Mouse (Mus musculus) thymus, postnatal 4 days (tissue): ENCODE results near the gene Crtac1.

ENCODE experiments used
- DNase-seq: peaks from one replicate; pipeline ENCODE4 v3.0.0; 2021

Crtac1 gene

GRCm38 (mm10) chr19:42415042-42415441 lies 16.5 kb downstream of the Crtac1 start:
- DNase-seq = no peak

DNA sequence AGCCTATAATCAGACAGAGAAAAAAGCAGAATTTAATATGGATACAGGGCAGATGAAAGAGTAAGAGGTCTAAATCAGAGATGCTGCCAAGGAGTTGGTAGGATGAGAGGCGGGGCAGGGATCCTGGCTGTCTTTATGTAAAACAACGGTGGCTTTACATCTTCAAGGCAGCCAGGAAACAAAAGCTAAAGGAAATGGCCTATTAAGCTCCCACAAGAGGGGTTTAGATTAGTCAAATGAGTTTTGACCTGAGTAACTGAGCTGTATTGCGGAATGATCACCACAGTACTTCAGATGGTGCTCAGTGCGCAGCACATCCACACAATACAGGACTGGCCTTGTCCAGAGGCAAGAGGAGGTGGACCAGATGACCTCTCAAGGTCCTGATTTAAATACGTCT lies 21.7 kb downstream of the Crtac1 start:
- no peak for DNase-seq

DNA sequence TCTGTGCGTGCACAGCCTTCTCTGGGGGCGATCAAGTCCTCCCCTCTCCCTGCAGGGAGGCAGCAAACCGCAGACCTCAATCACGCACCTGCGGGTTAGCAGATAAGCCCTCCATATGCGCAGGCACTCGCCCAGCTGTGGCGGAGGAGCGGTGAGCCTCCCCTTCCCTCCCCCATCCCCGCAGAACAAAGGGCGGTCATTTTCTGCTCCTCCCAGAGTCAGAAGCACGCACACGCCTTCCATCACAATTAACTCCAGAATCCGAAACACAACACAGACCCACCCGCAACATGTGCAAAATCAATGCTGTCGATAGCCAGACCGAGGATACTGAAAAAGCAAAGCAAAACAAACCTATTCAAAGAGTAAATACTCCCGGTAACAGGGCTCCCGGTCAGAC lies 22.4 kb downstream of the Crtac1 start:
- DNase-seq = no peak

GRCm38 (mm10) chr19:42404364-42404763 lies 27.2 kb downstream of the Crtac1 start:
- no peak for DNase-seq

GRCm38 (mm10) chr19:42399974-42400373 lies 31.6 kb downstream of the Crtac1 start:
- no peak for DNase-seq

DNA sequence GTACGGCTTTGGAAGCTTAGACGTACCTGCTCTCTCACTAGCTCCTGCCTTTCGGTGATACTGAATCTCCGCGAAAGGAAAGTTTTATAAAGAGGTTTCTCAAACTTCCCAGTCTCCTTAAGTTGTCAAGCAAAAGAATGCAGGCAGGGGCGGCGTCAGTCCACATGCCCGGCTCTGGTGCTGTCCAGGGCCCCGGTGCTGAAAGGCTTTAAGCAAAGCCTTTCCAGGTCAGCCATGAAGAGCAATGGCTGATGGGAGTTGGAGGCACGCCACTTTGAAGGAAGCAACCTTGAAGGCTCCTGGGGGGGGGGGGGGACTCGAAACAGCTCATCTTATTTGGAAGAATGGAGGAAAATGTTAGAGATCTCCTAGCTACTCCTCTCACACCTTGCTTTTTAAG lies 34.3 kb downstream of the Crtac1 start:
- DNase-seq = peak; percentile 37

GRCm38 (mm10) chr19:42394848-42395534 lies 36.6 kb downstream of the Crtac1 start:
- no peak for DNase-seq

- DNase-seq = no peak
Measured at GRCm38 (mm10) chr19:42393920-42394319, 37.7 kb downstream of the Crtac1 start.

DNA sequence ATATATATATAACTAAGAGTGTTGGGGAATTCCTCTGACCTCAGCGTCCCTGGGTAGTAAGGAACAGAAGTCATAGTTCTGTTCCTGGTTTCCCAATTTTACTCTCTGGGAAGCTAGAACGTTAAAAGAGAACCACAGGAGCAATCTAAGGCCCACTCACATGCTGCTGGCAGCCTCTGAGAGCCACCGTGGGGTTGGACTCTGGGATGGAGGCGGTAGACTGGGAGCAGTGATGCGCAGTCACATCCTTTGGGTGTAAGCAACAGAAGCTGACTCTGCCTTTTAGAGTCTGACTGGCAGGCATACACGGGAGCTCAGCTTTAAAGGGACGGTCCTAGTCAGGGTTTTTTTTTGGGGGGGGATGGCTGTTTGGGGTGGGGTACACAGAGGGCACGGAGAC lies 39.5 kb downstream of the Crtac1 start:
- no peak for DNase-seq

GRCm38 (mm10) chr19:42389574-42389973 lies 42.0 kb downstream of the Crtac1 start:
- DNase-seq = no peak

DNA sequence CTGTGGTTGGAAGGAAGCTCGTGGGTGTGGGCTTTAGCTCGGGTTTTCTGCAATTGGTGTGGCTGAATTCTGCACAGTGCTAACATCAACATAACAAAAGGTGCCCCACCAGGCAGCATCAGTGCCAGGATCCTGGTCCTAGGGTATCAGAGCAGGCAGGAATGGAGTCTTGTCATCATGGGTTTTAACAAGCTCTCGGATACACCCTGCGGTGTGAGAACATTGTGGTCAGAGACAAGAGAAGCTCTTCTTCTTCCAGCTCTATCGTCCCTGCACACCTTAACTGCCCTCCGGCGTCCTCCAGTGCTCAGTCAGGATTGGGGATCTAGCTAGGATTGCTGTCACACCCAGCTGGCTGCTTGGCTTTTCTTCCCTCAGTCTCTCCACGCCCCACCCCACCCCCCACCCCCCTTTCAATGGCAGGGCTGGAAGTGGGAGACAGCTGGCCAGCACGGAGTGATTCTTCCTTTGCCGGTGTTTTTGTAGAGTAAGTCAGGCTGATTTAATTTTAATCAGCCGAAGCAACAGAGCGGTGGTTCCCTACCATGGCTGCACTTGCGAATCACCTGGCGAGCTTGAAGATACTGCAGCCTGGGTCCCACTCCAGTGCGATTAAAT lies 46.5 kb downstream of the Crtac1 start:
- DNase-seq = no peak

DNA sequence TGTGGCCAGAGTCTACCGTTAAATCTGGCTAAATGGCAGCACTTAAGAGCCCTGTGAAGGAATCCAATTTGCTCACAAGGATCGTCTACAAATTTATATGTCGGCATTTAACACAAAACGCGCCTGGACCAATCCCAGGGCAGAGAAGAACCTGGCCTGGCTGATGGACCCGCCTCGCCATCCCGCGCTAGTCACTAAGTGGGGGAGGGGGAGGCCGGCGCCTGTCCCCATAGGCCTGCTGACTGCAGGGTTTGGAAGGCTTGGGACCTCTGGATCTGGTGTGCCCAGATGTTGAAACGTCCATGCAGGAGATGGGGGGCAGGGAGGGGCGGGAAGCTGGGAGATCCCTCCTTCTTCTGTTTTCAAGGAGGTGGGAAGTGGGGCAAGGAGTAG lies 50.6 kb downstream of the Crtac1 start:
- no peak for DNase-seq

GRCm38 (mm10) chr19:42380321-42380980 lies 51.1 kb downstream of the Crtac1 start:
- no peak for DNase-seq

- DNase-seq = no peak
Measured at GRCm38 (mm10) chr19:42379798-42380197, 51.8 kb downstream of the Crtac1 start.

DNA sequence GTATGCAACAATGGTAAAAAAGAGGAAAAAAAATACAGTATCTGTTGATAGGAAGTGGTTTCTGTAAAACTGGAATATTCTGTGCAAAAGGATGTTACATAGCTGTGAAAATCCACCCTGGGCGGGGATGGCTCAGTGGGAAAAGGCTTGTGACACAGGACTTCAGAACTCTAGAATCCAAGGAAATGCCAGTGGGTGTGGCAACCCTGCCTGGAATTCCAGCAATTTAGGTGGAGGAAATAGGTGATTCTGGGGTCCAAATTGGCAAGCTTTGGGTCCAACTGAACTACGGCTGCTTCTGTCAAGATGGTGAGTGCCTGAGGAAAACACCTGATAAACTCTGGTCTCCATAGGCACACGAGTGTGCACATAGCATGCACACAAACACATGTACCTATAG lies 54.4 kb downstream of the Crtac1 start:
- DNase-seq = no peak

DNA sequence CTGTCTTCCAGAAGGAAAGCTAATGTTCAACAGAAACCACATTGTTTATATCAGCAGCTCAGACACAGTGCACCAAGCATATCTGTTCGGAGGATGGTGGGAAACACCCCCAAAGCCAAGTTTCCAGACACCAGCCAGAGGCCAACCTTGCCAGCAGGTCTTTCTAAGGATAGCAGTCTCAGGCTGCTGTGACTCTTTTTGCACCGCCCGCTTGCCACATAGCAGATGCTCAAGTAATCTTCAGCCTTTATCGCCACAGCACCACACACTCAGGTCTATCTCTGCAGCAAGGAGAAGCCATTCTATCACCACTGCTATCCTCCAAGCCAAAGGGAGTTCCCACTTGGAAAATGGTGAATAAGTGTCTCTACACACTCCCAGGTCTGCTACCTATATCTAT lies 68.0 kb downstream of the Crtac1 start:
- DNase-seq = no peak

DNA sequence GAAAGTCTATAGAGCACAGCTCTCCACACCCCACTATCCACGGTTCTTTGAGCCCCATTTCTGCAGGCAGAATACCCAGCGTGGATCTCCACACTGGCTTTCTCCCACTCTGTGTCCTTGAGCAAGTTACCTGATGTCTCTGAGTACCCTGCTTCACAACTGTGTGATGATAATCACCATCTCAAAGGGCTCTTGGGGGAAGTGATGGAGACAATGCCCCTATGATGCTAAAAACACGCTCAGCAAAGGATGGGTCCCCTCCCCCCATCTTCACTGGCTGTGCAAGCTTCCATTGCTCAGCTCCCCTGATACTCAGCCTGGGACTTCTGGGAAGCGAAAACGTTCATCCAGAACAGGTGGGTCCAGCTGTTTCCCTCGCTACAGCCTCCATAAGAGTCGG lies 73.2 kb downstream of the Crtac1 start:
- DNase-seq = no peak

GRCm38 (mm10) chr19:42356854-42357253 lies 74.7 kb downstream of the Crtac1 start:
- no peak for DNase-seq

GRCm38 (mm10) chr19:42355476-42355875 lies 76.1 kb downstream of the Crtac1 start:
- no peak for DNase-seq

- DNase-seq = peak; percentile 50
Measured at GRCm38 (mm10) chr19:42341183-42341582, 90.4 kb downstream of the Crtac1 start.

GRCm38 (mm10) chr19:42332081-42332736 lies 99.4 kb downstream of the Crtac1 start:
- peak; percentile 29 for DNase-seq

- DNase-seq = no peak
Measured at GRCm38 (mm10) chr19:42331446-42331845, 100.1 kb downstream of the Crtac1 start.

- no peak for DNase-seq
Measured at GRCm38 (mm10) chr19:42328160-42328559, 103.4 kb downstream of the Crtac1 start.

DNA sequence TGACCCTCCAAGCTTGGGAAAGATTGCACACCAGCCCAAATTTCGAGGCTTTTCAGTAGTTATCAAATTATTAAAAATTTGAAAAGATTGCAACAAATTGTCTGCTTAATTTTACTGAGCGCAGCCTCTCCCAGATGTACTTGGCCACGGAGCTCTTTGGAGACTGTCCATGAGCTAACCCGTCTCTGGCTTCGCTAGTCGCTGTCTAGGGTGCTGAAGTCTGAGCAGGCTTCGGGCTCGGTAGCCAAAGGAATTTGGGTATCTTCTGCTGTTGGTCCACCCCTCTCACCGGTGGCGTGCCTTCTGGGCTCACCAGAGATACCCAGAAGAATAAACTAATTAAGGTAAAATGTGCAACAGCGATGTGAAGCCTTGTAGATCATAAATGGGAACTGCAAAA lies 105.7 kb downstream of the Crtac1 start:
- DNase-seq = peak; percentile 62
